Mouse (Mus musculus): ENCODE measurements around the gene Scamp5.

The Scamp5 gene

GRCm38 (mm10) chr9:57452624-57453462, 15.0 kb downstream of the Scamp5 start:
- in situ Hi-C loops (cut with MboI, MseI): no loop called here

- in situ Hi-C loops (cut with MboI, MseI): loop anchor here (25.0 kb wide), 1 partner anchor 112 kb away; no protein-coding TSS in a partner anchor
Observed at GRCm38 (mm10) chr9:57449715-57450114, 18.1 kb downstream of the Scamp5 start.

GRCm38 (mm10) chr9:57440620-57441019, 27.2 kb downstream of the Scamp5 start:
- in situ Hi-C loops (cut with MboI, MseI): loop anchor here (25.0 kb wide), 1 partner anchor 103 kb away; no protein-coding TSS in a partner anchor

GRCm38 (mm10) chr9:57439522-57440295, 28.2 kb downstream of the Scamp5 start, which contains the start of gene Ppcdc:
TSS of gene Ppcdc (minus strand) at chr9:57440124.
- in situ Hi-C loops (cut with MboI, MseI): loop anchor here (25.0 kb wide), 1 partner anchor 102 kb away; no protein-coding TSS in a partner anchor

GRCm38 (mm10) chr9:57439083-57439482, 28.8 kb downstream of the Scamp5 start:
- in situ Hi-C loops (cut with MboI, MseI): loop anchor here (25.0 kb wide), 1 partner anchor 102 kb away; no protein-coding TSS in a partner anchor

GRCm38 (mm10) chr9:57437896-57438614, 29.8 kb downstream of the Scamp5 start:
- in situ Hi-C loops (cut with MboI, MseI): loop anchor here (25.0 kb wide), 1 partner anchor 101 kb away; no protein-coding TSS in a partner anchor

- in situ Hi-C loops (cut with MboI, MseI): loop anchor here (25.0 kb wide), 1 partner anchor 99 kb away; no protein-coding TSS in a partner anchor
Observed at GRCm38 (mm10) chr9:57436166-57436565, 31.7 kb downstream of the Scamp5 start.

- in situ Hi-C loops (cut with MboI, MseI): loop anchor here (5.0 to 25.0 kb wide), 2 partner anchors 97 to 172 kb away; partner anchors contain the start of gene 1700017B05Rik
Observed at GRCm38 (mm10) chr9:57434405-57435165, 33.3 kb downstream of the Scamp5 start.

GRCm38 (mm10) chr9:57433097-57434032, 34.5 kb downstream of the Scamp5 start:
- in situ Hi-C loops (cut with MboI, MseI): loop anchor here (5.0 to 25.0 kb wide), 2 partner anchors 96 to 171 kb away; partner anchors contain the start of gene 1700017B05Rik

GRCm38 (mm10) chr9:57432480-57432879, 35.4 kb downstream of the Scamp5 start:
- in situ Hi-C loops (cut with MboI, MseI): loop anchor here (5.0 to 25.0 kb wide), 2 partner anchors 95 to 170 kb away; partner anchors contain the start of gene 1700017B05Rik

GRCm38 (mm10) chr9:57431202-57431601, 36.7 kb downstream of the Scamp5 start:
- in situ Hi-C loops (cut with MboI, MseI): loop anchor here (5.0 to 25.0 kb wide), 2 partner anchors 94 to 169 kb away; partner anchors contain the start of gene 1700017B05Rik

GRCm38 (mm10) chr9:57428391-57428790, 39.5 kb downstream of the Scamp5 start:
- in situ Hi-C loops (cut with MboI, MseI): loop anchor here (25.0 kb wide), 1 partner anchor 91 kb away; no protein-coding TSS in a partner anchor

GRCm38 (mm10) chr9:57427937-57428336, 39.9 kb downstream of the Scamp5 start:
- in situ Hi-C loops (cut with MboI, MseI): loop anchor here (25.0 kb wide), 1 partner anchor 91 kb away; no protein-coding TSS in a partner anchor

- in situ Hi-C loops (cut with MboI, MseI): loop anchor here (25.0 kb wide), 1 partner anchor 90 kb away; no protein-coding TSS in a partner anchor
Observed at GRCm38 (mm10) chr9:57427123-57427522, 40.7 kb downstream of the Scamp5 start.

GRCm38 (mm10) chr9:57425116-57425515, 42.7 kb downstream of the Scamp5 start:
- in situ Hi-C loops (cut with MboI, MseI): loop anchor here (25.0 kb wide), 1 partner anchor 88 kb away; no protein-coding TSS in a partner anchor

GRCm38 (mm10) chr9:57424066-57424465, 43.8 kb downstream of the Scamp5 start:
- in situ Hi-C loops (cut with MboI, MseI): no loop called here

GRCm38 (mm10) chr9:57421688-57422111, 46.2 kb downstream of the Scamp5 start:
- in situ Hi-C loops (cut with MboI, MseI): no loop called here

- in situ Hi-C loops (cut with MboI, MseI): no loop called here
Observed at GRCm38 (mm10) chr9:57421121-57421571, 46.7 kb downstream of the Scamp5 start.
